Mouse (Mus musculus): ENCODE measurements around the gene Smco1.

GRCm38 (mm10) chr16:32280211-32280610, 8.9 kb downstream of the Smco1 start:
- TF ChIP-seq CTCF (conservative IDR thresholded peaks at IDR 0.05; ENCODE audit: low read length): no peak
- no peak for TF ChIP-seq NANOG (IDR thresholded peaks at IDR 0.05; ENCODE audit: borderline replicate concordance, low read length)
